Mouse (Mus musculus): ENCODE data around the gene Homer1. TPM values are rescaled to one million over a fixed set of nuclear protein-coding genes. Genes with fewer than 3 reads are reported as not detected.

Gene Homer1
- total RNA-seq, 1 experiment from 2014 or later = 19.9 TPM

- ATAC-seq (ENCODE audit: extremely low read depth, insufficient number of reproducible peaks, low FRiP score, poor library complexity, severe bottlenecking) = no peak
These were observed 85.0 kb downstream of the Homer1 start for GRCm38 (mm10) chr13:93384481-93384880.

DNA sequence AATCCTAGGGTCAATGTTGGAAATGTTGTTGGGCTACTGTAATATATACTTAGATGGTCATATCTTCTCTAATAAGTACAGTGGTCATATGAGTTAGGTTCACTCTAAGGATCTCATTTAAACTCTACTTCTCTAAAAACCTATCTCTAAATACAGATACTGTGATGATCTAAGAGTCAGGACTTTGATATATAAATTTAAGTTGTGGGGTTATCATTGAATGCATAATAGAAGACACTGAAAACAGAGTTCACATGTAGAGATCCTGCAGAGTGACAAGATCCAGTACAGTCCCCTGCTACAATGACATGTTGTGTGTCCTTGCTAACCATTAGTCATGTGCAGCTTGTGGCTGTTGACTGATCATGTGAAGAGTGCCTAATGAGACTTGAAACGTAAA lies 85.7 kb downstream of the Homer1 start:
- ATAC-seq (ENCODE audit: extremely low read depth, insufficient number of reproducible peaks, low FRiP score, poor library complexity, severe bottlenecking) = no peak

DNA sequence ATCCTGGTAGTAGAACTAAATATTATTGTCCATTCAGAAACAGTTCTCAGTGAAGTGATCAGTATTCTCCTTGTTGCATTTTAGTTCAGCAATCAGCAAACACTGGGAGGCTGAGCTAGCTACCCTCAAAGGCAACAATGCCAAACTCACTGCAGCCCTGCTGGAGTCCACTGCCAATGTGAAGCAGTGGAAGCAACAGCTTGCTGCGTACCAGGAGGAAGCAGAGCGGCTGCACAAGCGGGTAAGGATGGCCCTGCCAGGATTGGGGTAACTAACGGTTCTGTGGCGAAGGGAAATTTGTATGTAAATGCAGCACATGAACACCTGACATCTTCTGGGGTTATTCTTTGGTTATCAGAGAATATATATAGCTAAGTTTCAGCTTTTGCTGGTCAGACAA lies 88.0 kb downstream of the Homer1 start:
- no peak for ATAC-seq (ENCODE audit: extremely low read depth, insufficient number of reproducible peaks, low FRiP score, poor library complexity, severe bottlenecking)

DNA sequence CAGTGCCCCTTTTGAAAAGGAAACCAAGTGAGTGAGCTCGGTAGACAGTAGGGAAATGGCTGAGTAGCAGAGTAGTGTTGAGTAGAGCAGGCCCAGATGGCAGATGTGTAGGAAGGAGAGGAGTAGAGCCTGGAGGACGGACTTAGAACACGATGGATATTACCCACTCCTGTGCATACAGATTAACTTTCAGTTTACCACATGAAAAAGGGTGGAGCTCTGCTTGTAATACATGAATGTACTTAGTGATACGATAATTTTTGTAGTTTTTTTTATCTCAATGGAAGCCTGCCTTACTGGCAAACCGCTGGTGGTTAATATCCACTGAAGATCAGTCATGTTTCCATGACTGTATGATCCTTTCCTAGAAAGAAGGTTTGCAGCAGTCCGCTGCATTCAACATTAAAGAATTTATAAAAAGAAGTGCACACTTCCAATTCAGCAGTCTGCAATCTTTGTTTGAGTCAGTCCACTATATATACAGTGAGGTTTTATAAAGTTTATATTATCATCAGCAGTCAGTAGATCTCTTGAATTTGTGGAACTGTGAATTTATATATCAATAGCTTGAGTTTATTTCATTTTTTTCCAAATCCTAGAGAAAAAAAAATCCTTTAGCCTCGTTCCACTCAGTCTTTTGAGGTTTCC lies 89.3 kb downstream of the Homer1 start:
- no peak for ATAC-seq (ENCODE audit: extremely low read depth, insufficient number of reproducible peaks, low FRiP score, poor library complexity, severe bottlenecking)

DNA sequence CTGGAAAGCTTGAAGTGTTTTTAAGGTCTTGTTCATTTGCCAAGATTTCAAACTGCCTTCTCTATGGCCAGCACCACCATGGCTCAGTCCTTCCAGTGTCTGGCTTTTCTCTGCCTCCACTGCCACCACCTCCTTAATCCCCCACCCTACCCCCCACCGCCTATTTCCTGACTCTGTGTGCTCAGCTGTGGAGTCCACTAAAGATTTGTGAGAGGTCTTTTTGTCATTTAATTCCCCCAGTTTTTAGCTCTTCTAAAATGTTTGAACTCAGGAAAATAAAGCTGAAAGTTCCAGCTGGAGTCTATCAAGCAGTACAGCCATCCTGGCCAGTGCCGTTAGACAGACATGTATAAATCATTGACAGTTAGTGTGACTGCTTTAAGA lies 89.8 kb downstream of the Homer1 start:
- no peak for ATAC-seq (ENCODE audit: extremely low read depth, insufficient number of reproducible peaks, low FRiP score, poor library complexity, severe bottlenecking)

GRCm38 (mm10) chr13:93399710-93400216 lies 100.3 kb downstream of the Homer1 start:
- no peak for ATAC-seq (ENCODE audit: extremely low read depth, insufficient number of reproducible peaks, low FRiP score, poor library complexity, severe bottlenecking)

- no peak for ATAC-seq (ENCODE audit: extremely low read depth, insufficient number of reproducible peaks, low FRiP score, poor library complexity, severe bottlenecking)
These were observed 102.5 kb downstream of the Homer1 start for GRCm38 (mm10) chr13:93401947-93402346.

- no peak for ATAC-seq (ENCODE audit: extremely low read depth, insufficient number of reproducible peaks, low FRiP score, poor library complexity, severe bottlenecking)
These were observed 107.4 kb downstream of the Homer1 start for GRCm38 (mm10) chr13:93406855-93407254.

DNA sequence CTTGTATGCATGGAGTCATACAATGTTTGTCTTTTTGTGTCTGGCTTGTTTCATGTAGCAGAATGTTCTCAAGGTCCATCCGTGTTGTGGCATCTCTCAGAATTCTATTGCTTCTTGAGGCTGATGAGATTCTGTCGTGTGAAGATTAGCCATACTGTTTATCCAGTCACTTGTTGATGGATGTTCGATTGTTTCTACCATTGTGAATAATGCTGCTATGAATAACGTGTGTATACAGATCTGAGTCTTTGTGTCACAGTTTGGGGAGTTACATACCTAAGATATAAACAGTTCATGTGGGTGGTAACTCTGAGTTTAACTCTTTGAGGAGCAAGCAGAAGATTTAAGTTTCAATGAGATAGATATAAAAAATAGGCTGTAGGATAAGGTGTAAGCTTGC lies 110.9 kb downstream of the Homer1 start:
- ATAC-seq (ENCODE audit: extremely low read depth, insufficient number of reproducible peaks, low FRiP score, poor library complexity, severe bottlenecking) = no peak

DNA sequence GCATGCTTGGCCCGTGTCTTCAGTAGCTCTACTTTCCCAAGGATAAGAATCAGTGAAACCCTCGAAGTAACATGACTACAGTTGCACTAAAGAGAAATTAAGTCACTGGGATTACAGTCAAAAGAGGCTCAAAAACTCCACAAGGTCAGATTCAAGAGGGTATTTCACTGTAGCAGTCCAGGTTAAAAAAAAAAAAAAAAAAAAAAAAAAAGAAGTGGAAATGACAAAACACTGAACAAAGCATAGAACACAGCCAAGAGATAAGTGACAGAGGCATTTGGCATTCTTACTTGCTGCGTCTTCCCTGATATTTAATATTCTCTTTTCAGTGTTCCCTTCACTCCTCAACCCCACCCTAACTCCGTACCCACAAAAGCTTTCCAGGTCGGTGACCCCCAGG lies 115.6 kb downstream of the Homer1 start:
- ATAC-seq (ENCODE audit: extremely low read depth, insufficient number of reproducible peaks, low FRiP score, poor library complexity, severe bottlenecking) = no peak

- ATAC-seq (ENCODE audit: extremely low read depth, insufficient number of reproducible peaks, low FRiP score, poor library complexity, severe bottlenecking) = no peak
These were observed 118.9 kb downstream of the Homer1 start for GRCm38 (mm10) chr13:93418292-93418691.

DNA sequence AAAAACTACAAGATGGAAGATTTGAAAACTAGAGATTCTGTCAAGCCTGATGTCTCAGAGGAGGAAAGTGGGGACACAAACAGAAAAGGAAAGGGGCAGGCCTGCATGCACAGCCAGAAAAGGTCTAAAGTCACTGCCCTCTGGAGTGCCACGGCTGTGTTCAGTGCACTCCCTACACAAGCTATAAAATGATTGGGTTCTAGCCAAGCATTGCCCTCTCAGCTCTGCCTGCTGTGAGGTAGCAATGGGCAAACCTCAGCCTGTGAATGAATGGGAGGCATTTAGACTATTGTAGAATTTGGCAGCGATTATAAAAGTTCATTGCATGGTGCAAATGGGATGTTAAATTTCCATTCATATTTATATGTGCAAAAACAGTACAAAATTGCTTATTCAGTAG lies 120.3 kb downstream of the Homer1 start:
- no peak for ATAC-seq (ENCODE audit: extremely low read depth, insufficient number of reproducible peaks, low FRiP score, poor library complexity, severe bottlenecking)

DNA sequence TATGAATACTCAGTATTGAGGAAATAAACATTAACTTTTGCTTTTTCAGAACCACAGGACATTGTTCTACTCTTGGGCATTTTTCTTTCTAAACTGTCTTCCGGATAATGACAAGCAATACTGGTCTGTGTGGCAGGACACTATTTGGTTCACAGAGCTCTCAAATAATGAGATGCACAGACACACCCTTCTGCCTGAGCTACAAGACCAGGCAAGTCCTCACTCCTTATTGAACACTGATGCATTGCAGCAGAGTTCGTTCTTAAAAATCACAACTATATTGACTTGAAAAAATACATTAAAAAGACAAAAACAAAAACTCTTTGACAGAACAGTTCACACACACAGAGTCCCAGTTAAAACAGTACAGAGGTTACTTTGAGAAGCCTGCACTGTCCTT lies 123.8 kb downstream of the Homer1 start:
- no peak for ATAC-seq (ENCODE audit: extremely low read depth, insufficient number of reproducible peaks, low FRiP score, poor library complexity, severe bottlenecking)

- no peak for ATAC-seq (ENCODE audit: extremely low read depth, insufficient number of reproducible peaks, low FRiP score, poor library complexity, severe bottlenecking)
These were observed 128.8 kb downstream of the Homer1 start for GRCm38 (mm10) chr13:93427920-93428876.

DNA sequence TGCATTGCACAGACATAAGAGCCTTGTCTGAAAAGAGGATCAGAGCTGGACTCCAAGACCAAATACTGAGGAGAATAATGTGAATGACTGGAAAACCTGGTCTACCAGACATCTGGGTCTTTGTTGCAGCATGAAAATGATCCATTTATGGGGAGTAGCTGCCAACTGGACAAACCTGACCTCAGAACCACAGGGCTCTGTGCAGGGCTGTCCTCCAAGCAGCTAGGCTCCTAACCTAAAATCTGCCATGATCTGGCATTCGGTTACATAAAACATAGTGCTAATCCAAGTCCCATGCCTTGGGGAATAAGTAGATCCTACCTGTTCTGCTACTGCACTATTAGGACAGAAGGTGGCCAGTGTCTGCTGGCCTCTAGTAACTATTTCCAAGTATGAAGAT lies 129.8 kb downstream of the Homer1 start:
- ATAC-seq (ENCODE audit: extremely low read depth, insufficient number of reproducible peaks, low FRiP score, poor library complexity, severe bottlenecking) = no peak

GRCm38 (mm10) chr13:93440167-93440566 lies 140.7 kb downstream of the Homer1 start:
- 0 out of 2 replicates have a peak, but pooled peaks have one; percentile 30 for ATAC-seq (ENCODE audit: extremely low read depth, insufficient number of reproducible peaks, low FRiP score, poor library complexity, severe bottlenecking)

- no peak for ATAC-seq (ENCODE audit: extremely low read depth, insufficient number of reproducible peaks, low FRiP score, poor library complexity, severe bottlenecking)
These were observed 153.8 kb downstream of the Homer1 start for GRCm38 (mm10) chr13:93453275-93453674.

All from neutrophil, adult 5-6 weeks (primary cell).